Mouse (Mus musculus) hindbrain, embryonic 13.5 days (tissue): Measurements from ENCODE around the gene Hsd11b2. TPM values are rescaled to one million over a fixed set of nuclear protein-coding genes. Genes with fewer than 3 reads are reported as not detected.
A peak's percentile ranks its signal among the peaks of the same experiment; 100 is the strongest.

Experiments
- ATAC-seq: fragments of 200-750 bp; cut with Nextera tagmentation; 2 replicates; pipeline ENCODE4 v1.8.0; 2017; ENCODE audit warnings: moderate TSS enrichment; ENCODE audit not compliant: low FRiP score
- H3K27ac ChIP-seq: fragments of 300-500 bp; sonication (generic); 2 replicates; pipeline ENCODE4 v1.5.1; 2015; ENCODE audit warnings: inconsistent platforms, mild to moderate bottlenecking, moderate library complexity
- H3K27me3 ChIP-seq: fragments of 300-500 bp; sonication (generic); 2 replicates; pipeline ENCODE4 v1.6.1; 2015; ENCODE audit warnings: mild to moderate bottlenecking, inconsistent platforms
- H3K36me3 ChIP-seq: fragments of 300-500 bp; sonication (generic); 2 replicates; pipeline ENCODE4 v1.6.1; 2015; ENCODE audit warnings: mild to moderate bottlenecking, inconsistent platforms
- H3K4me1 ChIP-seq: fragments of 300-500 bp; sonication (generic); replicated peaks from 2 replicates; pipeline ENCODE4 v1.6.1; 2015; ENCODE audit warnings: inconsistent platforms
- H3K4me2 ChIP-seq: fragments of 300-500 bp; sonication (generic); 2 replicates; pipeline ENCODE4 v1.6.1; 2015; ENCODE audit warnings: inconsistent platforms, mild to moderate bottlenecking, moderate library complexity
- H3K4me3 ChIP-seq: fragments of 300-500 bp; sonication (generic); 2 replicates; pipeline ENCODE4 v1.5.1; 2015; ENCODE audit warnings: mild to moderate bottlenecking, inconsistent platforms
- H3K9ac ChIP-seq: fragments of 300-500 bp; sonication (generic); 2 replicates; pipeline ENCODE4 v1.6.1; 2015; ENCODE audit warnings: mild to moderate bottlenecking, inconsistent platforms
- H3K9me3 ChIP-seq: fragments of 300-500 bp; sonication (generic); 2 replicates; pipeline ENCODE4 v1.6.1; 2016; ENCODE audit warnings: inconsistent platforms
- WGBS: fragments of 180-500 bp; shearing (Covaris S2); methylation state at CpG from one replicate; pipeline ENCODE4 v1.1.7; 2015; 5-methylcytosine and 5-hydroxymethylcytosine counted together
- polyA plus RNA-seq: library from polyadenylated mRNA; unstranded; fragments of >200 nt; fragmentation: Nextera tagmentation; extraction: Ambion mirVana; gene quantifications from 2 replicates; pipeline ENCODE4 v1.2.1, GENCODE M21; 2015

Hsd11b2 gene
- polyA plus RNA-seq, 1 experiment from 2014 or later: 11.0 TPM

DNA sequence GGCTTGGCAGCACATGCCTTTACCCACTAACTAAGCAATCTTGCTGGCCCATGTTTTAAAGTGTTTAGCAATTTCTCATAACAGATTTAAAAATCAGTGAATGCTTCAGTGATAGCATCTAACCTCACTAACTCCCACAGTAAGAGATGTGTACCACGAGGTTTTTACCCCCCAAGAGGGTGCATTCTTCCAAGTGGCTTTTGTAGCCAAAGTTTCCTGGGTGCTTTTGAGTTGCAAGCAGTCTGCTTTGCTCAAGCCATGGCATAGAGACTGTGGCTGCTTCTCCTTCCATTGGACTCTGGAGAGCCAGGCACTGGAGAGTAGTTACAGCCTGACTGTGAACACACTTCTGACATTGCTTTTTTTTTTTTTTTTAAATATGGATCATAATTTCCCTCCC, 29.3 kb upstream of the Hsd11b2 start:
- WGBS: 56% methylated on average over 1 of the region's 1 CpGs
- Histone ChIP-seq H3K9ac (no peak overlapping the region), H3K36me3 (peaks cover 7% of the 10 kb centered on the region; the same call in 1 of the 2 replicates), H3K4me1 (no peaks in the 10 kb centered on the region), H3K9me3 (no peaks in the 10 kb centered on the region), H3K27ac (no peak overlapping the region), H3K4me3 (no peak overlapping the region), H3K4me2 (no peak overlapping the region), H3K27me3 (no peaks in the 10 kb centered on the region)
- ATAC-seq: no peak

DNA sequence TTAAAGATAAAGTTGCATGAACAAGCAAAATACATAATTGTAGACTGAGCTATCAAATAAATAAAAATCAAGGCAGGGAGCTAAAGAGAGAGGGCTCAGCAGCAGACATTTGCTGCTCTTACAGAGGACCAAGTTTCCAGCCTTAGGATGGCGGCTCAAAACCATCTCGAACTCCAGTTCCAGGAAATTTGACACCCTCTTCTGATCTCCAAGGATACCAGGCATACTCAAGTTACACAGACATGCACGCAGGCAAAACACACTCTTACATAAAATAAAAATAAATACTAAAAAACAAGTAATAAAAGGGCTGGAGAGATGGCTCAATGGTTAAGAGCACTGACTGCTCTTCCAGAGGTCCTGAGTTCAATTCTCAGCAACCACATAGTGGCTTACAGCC, 25.1 kb upstream of the Hsd11b2 start:
- no peak overlapping the region for H3K27ac ChIP-seq
- no peaks in the 10 kb centered on the region for H3K36me3 ChIP-seq
- 64% methylated on average over 3 of the region's 3 CpGs for WGBS
- no peak overlapping the region for H3K9ac ChIP-seq
- H3K9me3 ChIP-seq: no peaks in the 10 kb centered on the region
- H3K4me2 ChIP-seq: no peak overlapping the region
- no peaks in the 10 kb centered on the region for H3K27me3 ChIP-seq
- no peak for ATAC-seq
- no peak overlapping the region for H3K4me3 ChIP-seq
- peaks cover 24% of the 10 kb centered on the region for H3K4me1 ChIP-seq

GRCm38 (mm10) chr8:105494566-105494965, 24.0 kb upstream of the Hsd11b2 start:
- 86% methylated on average over 3 of the region's 3 CpGs for WGBS

GRCm38 (mm10) chr8:105495350-105496302, 22.9 kb upstream of the Hsd11b2 start:
- Histone ChIP-seq H3K27me3 (0 out of 2 replicates have a peak, but pooled peaks cover 3% of the 10 kb centered on the region), H3K4me2 (peak overlapping the region; percentile 91), H3K4me3 (peak overlapping the region; percentile 80), H3K9ac (peak overlapping the region; percentile 91), H3K4me1 (peaks cover 24% of the 10 kb centered on the region), H3K36me3 (no peaks in the 10 kb centered on the region), H3K9me3 (no peaks in the 10 kb centered on the region), H3K27ac (peak overlapping the region; percentile 86)
- WGBS: 31% methylated on average over 17 of the region's 17 CpGs
- no peak for ATAC-seq

More at GRCm38 (mm10) chr8:105494566-105494965, 24.0 kb upstream of the Hsd11b2 start:
- H3K4me2 ChIP-seq: 0 out of 2 replicates have a peak overlapping the region, but pooled peaks have one; percentile 2
- H3K9me3 ChIP-seq: no peaks in the 10 kb centered on the region
- ATAC-seq: no peak
- H3K4me1 ChIP-seq: peaks cover 24% of the 10 kb centered on the region
- H3K4me3 ChIP-seq: no peak overlapping the region
- no peaks in the 10 kb centered on the region for H3K36me3 ChIP-seq
- H3K9ac ChIP-seq: no peak overlapping the region
- H3K27ac ChIP-seq: 0 out of 2 replicates have a peak overlapping the region, but pooled peaks have one; percentile 40
- H3K27me3 ChIP-seq: no peaks in the 10 kb centered on the region

DNA sequence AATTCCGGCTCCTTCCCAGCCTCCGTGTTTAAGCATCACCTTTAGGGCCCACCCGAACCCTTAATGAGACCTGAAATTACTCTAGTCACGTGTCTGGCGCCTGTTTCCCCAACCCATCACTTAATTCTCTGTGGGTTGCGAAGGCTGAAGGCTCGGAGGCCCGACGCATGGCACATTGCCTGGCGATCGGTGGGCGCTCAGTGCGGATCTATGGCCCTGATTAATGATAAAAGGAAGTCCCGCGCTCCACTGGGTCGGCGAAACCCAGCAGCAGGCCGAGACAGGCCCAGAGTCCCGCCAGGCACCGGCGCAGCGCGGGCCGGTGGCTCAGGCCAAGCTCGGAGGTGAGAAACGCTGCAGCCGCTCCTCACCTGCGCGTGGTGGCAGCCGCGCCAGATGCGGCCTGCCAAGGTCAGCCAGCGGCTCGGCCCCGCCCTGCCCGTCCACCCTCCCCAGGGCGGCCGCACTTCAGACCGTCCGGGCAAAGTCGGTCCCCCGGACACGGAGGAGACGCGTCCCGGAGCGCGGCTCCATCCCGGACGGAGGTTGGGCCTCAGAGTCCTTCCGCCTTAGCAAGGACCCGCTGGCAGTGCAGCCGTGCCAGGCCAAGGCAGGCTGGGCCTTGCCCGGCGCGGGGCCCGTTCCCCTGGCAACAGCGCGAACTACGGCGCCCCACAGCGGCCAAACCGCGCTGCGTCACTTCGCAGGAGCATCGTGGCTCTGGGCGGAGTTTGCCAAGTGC, 21.9 kb upstream of the Hsd11b2 start, which contains the start of gene Zdhhc1:
Gene Zdhhc1 (minus strand): TSS at position 464 of the 742 bp plus-strand sequence.
- peak; percentile 92 for ATAC-seq
- H3K27ac ChIP-seq: peak within 1 kb of the TSS; percentile 86
- no peaks in the 10 kb centered on the region for H3K9me3 ChIP-seq
- no peaks in the 10 kb centered on the region for H3K36me3 ChIP-seq
- peak within 1 kb of the TSS; percentile 91 for H3K4me2 ChIP-seq
- peak within 1 kb of the TSS; percentile 80 for H3K4me3 ChIP-seq
- peaks cover 24% of the 10 kb centered on the region for H3K4me1 ChIP-seq
- H3K9ac ChIP-seq: peak within 1 kb of the TSS; percentile 91
- 0 out of 2 replicates have a peak, but pooled peaks cover 3% of the 10 kb centered on the region for H3K27me3 ChIP-seq
- WGBS: under 1% methylated on average over 68 of the region's 68 CpGs

DNA sequence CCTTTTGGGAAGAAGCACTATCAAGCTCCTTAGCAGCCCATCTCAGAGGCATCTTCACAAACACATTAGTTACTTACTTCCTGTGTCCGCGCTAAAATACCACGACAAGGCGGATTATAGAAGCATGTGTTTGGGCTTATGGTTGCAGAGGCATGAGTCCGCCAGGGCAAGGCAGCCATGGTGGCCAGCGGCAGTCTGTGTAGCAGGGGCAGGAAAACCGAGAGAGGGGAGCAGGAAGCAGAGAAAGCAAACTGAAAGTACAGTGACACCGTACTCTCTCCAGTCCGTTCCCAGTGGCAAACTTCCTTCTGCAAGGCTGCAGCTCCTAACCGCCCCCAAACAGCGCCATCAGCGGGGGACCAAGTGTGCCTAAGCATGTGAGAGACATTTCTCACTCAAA, 18.8 kb upstream of the Hsd11b2 start:
- 73% methylated on average over 12 of the region's 12 CpGs for WGBS
- Histone ChIP-seq H3K9ac (no peak overlapping the region), H3K36me3 (no peaks in the 10 kb centered on the region), H3K4me2 (no peak overlapping the region), H3K4me1 (peaks cover 22% of the 10 kb centered on the region), H3K4me3 (no peak overlapping the region), H3K27ac (no peak overlapping the region), H3K27me3 (0 out of 2 replicates have a peak, but pooled peaks cover 3% of the 10 kb centered on the region), H3K9me3 (no peaks in the 10 kb centered on the region)
- ATAC-seq: no peak

GRCm38 (mm10) chr8:105504617-105505016, 13.9 kb upstream of the Hsd11b2 start:
- WGBS: 82% methylated on average over 3 of the region's 3 CpGs

DNA sequence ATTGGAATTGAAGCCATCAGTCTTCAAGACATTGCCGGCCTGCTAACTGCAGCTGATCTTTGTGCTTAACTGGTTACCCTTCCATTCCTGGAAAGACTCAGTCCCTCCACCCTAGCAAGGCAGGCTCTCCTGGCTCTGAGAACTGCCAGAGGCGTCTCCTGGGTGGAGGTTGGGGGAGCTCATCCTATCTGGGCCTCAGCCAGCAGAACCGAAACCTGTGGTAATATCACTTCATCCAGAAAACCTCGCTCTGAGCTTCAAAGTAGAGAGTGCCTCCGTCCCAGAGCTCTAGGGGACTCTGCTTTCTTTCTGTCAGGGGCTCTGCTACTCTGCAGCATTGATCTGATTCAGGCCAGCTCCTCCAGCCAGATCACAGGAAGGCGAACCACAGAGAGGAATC, 11.6 kb upstream of the Hsd11b2 start:
- Histone ChIP-seq H3K9ac (no peak overlapping the region), H3K27ac (no peak overlapping the region), H3K4me1 (peaks cover 10% of the 10 kb centered on the region; the same call in 1 of the 2 replicates), H3K9me3 (no peaks in the 10 kb centered on the region), H3K27me3 (no peaks in the 10 kb centered on the region), H3K4me3 (no peak overlapping the region), H3K36me3 (no peaks in the 10 kb centered on the region), H3K4me2 (no peak overlapping the region)
- 77% methylated on average over 6 of the region's 6 CpGs for WGBS
- no peak for ATAC-seq

More at GRCm38 (mm10) chr8:105504617-105505016, 13.9 kb upstream of the Hsd11b2 start:
- ATAC-seq: no peak
- Histone ChIP-seq H3K27me3 (0 out of 2 replicates have a peak, but pooled peaks cover 3% of the 10 kb centered on the region), H3K4me1 (peaks cover 7% of the 10 kb centered on the region; the same call in 1 of the 2 replicates), H3K9me3 (no peaks in the 10 kb centered on the region), H3K4me2 (no peak overlapping the region), H3K9ac (no peak overlapping the region), H3K36me3 (no peaks in the 10 kb centered on the region), H3K27ac (no peak overlapping the region), H3K4me3 (no peak overlapping the region)

- Histone ChIP-seq H3K9ac (no peak overlapping the region), H3K36me3 (no peaks in the 10 kb centered on the region), H3K4me3 (no peak overlapping the region), H3K4me2 (no peak overlapping the region), H3K27ac (peak overlapping the region; percentile 40; the same call in 1 of the 2 replicates), H3K27me3 (no peaks in the 10 kb centered on the region), H3K4me1 (peaks cover 10% of the 10 kb centered on the region; the same call in 1 of the 2 replicates), H3K9me3 (no peaks in the 10 kb centered on the region)
- WGBS: 71% methylated on average over 1 of the region's 2 CpGs
- no peak for ATAC-seq
These were observed 9.8 kb upstream of the Hsd11b2 start for GRCm38 (mm10) chr8:105508758-105509157.

DNA sequence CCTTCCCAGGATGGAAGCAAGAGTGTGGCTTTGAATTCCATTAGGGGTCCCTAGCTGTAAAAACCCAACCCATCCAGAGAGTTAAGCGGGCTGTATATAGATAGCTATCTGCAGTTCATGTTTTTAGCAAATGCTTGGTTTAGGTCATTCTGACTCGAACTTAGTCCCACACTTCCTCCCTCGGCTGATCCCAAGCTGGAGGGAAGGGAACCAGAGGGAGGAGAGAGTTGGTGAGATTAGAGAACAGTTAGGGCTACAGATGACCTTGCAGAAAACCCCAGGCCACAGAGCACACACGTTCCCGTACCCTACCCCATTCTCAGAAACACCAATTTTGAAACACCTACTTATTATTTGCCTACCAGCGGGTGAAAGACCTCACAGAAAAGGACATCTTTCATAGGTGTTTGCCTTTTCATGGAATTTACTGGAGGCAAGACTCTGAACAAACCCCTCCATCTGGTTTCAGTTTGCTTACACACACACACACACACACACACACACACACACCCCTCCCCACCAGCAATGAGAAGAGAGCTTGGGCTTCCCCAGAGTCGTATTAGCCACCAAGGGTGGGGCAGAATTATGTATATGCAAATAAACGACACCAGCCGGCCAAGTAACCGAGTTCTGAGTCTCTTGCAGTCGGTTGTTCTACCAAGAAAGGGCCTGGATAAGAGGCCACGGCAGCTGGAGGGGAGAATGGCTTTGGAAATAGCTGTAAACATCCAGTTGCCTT, 8.4 kb upstream of the Hsd11b2 start:
- Histone ChIP-seq H3K4me2 (no peak overlapping the region), H3K36me3 (no peaks in the 10 kb centered on the region), H3K27ac (no peak overlapping the region), H3K27me3 (peaks cover 7% of the 10 kb centered on the region; the same call in 1 of the 2 replicates), H3K9me3 (no peaks in the 10 kb centered on the region), H3K9ac (no peak overlapping the region), H3K4me1 (peaks cover 10% of the 10 kb centered on the region; the same call in 1 of the 2 replicates), H3K4me3 (no peak overlapping the region)
- WGBS: 61% methylated on average over 12 of the region's 12 CpGs
- no peak for ATAC-seq

DNA sequence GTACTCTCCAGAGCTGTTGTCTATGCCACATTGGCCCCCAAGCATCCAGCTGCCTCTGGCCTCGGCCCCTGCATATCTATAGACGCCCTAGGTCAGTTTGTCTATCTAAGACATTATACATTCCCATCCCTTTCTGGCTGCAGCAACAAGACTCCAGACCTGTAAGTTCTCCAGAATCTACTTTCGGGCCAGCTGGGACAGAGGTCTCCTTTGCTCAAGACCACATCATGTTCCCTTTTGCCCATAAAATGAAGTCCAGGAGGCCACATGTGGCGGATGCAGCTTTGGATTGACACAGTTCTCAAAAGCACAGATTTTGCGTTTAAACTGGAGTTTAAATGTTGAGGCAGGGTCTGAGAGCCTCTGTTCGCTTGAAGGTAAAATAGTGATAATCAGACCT, 4.4 kb upstream of the Hsd11b2 start:
- 91% methylated on average over 6 of the region's 6 CpGs for WGBS
- Histone ChIP-seq H3K9ac (no peak overlapping the region), H3K36me3 (no peaks in the 10 kb centered on the region), H3K4me2 (no peak overlapping the region), H3K4me3 (no peak overlapping the region), H3K27ac (no peak overlapping the region), H3K9me3 (no peaks in the 10 kb centered on the region), H3K27me3 (peaks cover 20% of the 10 kb centered on the region), H3K4me1 (peaks cover 30% of the 10 kb centered on the region)
- no peak for ATAC-seq
